Mouse (Mus musculus) kidney, adult 9 months (tissue): ENCODE results near the gene Rangrf.
A peak's percentile ranks its signal among the peaks of the same experiment; 100 is the strongest.
"Not testable (repeated sequence)": the region's sequence is repeated elsewhere in the genome, so short reads cannot be mapped to it uniquely, and the experiment has no call there.

Source experiments
- DNase-seq: peaks from one replicate; pipeline ENCODE4 v3.0.0; 2022

Rangrf gene

DNA sequence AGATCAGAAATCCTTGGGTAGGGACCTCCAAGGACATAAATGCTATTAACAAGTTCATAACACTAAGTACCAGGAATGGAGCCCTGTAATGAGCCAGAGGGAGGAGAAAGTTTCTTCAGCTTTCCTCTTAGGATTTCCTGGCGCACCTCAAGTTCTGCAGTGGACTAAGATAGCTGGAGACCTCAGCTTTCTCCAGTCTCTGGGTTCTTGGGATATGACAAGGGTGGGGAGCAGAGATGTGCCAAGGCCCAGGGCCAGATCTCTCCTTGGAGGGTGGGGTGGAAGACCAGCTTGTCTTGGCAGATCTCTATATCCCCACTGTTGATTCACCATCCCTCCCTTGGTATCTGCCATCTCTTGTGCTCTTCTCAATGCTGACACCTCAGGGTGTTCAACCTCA is 616 bp upstream of the Rangrf start:
- DNase-seq, result no peak

DNA sequence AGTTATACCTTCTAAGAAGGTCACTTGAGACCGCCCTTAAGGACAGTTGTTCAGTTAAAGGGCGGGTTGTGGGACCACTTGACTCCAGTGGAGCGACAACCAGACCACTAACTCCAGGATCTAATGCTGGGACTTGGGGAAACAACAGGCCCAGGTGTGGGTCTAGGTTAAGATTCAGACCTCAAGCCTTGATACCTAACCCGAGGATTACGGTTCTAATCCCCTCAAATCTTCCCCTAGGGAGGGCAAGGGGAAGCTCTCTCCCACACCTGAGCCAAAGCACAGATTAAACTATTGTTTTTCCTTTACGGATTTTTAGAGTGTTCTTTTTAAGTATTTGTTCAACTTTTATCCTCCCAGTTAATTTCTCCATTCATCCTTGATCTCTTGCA is 930 bp downstream of the Rangrf start:
- DNase-seq, result no peak

DNA sequence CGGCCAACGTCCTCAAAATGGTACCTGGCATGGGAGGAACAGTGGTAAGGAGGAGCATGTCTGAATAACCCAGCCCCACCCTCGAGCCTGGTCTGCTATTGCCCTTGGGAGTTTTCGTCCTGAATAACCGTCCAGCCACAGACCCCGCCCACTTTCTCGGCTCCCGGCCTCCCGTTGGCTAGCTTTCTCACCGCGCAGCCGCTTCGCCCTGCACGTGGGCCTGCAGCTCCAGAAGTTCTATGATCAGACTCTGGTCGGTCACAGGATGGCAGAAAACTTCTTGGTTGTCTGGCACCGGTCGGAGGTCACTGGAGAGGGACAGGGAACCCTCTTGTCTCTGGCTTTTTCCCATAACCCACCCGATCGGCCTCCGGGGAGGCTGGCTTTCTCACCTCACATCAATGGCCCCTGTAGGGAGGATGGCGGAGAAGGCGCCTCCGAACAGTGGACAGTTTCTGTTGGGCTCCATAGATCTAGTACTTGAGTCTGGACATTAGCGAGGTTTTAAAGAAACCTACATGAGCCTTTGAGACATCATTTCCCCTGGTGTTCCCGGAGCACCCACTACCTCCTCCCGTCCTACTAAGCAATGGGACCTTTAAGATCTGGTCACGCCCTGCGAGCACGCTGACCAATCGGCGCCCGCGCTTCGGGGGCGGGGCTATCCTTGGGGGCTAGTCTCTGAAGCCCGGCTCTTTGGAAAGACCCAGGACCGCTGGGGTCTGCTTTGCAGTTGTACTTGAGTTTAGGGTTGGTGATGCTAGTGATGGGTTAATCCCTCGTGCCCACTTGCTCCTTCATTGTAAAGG is 1.5 kb downstream of the Rangrf start:
- peak; percentile 91 for DNase-seq

DNA sequence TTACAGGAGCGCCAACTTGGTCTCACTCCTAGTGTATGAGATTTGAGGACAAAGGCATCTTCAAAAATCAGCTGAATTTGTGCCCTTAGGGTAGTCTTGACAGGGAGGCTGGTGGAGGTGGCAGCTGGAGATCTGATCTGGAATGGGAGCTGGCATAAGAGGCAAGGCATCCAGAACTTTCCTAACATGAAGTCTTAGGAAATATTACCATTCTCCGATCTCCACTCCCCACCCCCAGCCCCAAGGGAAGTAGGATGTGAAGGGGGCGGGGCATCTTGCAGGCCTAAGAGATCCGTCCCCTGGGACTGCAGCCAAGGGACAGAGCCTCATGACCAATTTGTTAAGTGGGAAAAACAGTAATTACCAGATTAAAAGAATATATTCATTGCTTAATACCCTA is 4.8 kb downstream of the Rangrf start:
- peak; percentile 65 for DNase-seq

DNA sequence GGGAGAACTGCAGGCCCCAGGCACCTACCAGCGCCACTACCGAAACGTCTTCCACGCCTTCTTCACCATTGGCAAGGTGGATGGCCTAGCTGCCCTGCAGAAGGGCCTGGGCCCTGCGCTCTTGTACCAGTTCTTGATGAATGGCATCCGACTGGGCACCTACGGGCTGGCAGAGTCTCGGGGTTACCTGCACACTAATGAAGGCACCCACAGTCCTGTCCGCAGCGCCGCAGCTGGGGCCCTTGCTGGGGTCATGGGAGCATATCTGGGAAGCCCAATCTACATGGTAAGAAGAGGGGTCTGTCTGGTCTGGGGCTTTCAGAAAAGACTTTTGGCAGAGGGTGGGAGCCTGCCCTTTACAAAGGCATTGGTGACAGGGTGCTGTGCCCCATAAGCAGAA is 6.2 kb downstream of the Rangrf start:
- no peak for DNase-seq

DNA sequence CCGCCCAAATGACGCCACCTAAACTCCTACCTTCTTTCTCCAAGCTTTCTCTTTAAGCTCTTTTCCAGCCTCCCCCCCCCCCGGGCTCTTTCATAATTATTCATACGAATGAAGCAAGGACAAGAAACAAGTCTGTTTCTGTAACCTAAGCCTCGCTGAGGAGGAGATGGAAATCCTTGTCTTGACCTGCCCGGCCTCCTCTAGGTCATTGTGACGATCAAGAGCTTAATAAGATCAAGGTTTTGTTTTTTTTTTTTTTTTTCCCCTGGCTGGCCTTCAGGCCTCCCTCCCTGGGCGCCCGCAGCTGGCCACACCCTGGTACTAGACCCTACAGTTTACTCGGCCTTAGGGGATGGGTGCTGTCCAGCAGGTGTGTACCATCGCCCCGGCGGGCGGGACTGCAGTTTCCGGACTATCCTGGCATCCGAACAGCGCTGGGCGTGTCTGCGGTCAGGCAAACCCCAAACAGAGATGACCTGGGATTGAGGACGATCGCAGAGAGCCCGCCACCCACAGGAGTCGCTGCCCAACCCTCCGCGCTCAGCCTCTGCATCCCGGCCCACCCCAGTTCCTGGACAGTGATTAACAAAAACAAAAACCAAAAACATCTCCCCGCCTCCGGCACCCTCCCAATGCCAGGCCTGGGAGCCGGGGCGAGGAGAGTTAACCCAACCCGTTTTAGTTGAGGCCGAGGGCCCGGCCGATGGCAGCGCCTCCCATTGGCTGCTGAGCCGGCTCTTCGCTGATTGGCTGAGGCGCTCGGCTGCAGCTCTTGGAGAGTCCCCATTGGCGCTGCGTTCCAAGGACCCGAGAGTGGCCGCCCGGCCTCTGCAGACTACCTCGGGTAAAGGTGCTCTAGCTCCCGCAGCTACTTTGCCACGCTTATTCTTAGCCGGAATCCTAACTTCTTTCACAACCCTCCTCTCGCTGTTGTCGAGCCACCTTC is 7.4 kb downstream of the Rangrf start, which contains the start of gene Slc25a35:
Slc25a35 (plus strand) TSS at position 795 of the 946 bp plus-strand sequence.
- DNase-seq, result peak; percentile 94

DNA sequence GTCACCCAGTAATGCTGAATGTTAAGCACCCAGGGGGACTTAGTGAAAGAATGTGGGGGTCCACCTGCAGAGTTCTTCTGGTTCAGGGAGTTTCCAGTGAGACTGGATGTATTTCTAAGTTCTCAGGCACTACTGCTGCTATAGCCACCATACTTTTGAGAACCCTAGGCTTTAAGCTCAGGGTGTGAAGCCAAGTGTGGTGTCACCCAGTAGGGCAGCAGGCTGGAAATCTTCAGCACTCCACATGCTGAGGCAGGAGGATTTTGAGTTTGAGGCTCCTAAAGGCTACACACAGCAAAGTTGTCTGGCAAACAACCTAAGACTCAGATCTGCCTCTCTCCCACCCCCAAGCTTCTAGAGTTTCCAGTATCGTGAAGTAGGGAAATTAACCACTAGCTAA is 8.4 kb downstream of the Rangrf start:
- DNase-seq, result no peak

DNA sequence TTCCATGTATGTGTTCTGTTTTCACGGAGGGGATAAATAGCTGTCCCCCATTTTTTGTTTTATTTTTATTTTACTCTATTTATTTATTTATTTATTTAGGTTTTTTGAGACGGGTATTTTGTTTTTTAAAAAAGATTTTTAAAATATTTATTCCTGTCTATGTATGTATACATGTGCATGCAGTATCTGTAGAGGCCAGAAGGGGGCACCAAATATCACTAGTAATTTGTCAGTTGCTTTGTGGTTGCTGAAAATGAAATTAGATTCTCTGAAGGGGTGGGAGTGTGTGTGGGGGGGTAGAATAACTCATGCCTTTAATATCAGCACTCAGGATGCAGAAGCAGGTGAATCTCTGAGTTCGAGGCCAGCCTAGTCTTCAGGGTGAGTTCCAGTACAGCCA is 9.1 kb downstream of the Rangrf start:
- DNase-seq, result peak; percentile 75

DNA sequence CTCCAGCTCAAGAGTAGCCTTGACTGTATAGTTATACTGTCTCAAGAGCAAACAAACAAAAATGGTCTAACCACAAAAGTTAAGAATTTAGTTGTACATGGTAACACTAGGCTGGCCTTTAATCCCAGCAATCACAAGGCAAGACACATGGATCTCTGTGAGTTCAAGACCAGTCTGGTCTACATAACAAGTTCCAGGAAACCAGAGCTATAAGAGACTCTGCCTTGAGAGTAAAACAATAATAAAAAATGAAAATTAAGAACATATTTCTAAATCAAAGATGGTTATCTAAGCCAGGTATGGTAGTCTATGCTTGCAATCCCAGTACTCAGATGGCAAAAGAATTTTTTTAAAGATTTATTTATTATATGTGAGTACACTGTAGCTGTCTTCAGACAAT is 9.9 kb downstream of the Rangrf start:
- no peak for DNase-seq

DNA sequence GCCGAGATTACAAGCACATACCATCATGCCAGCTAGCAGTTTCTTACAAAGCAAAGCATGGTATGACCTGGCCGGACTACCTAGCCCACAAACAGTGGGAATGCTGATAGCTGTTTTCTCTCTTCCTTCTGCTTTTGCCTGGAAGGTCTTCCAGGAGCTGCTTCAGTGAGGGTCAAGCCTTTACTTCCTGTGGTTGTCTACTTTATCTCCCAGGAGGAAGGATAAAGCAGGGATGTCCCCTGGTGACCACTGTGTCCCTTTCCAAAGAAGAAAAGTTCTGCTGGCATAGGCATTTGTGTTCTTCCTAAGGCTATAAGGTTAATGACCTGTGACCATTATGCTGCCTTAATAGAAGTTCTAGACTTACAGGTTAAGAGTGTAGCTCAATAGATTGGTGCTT is 11.6 kb downstream of the Rangrf start:
- no peak for DNase-seq

DNA sequence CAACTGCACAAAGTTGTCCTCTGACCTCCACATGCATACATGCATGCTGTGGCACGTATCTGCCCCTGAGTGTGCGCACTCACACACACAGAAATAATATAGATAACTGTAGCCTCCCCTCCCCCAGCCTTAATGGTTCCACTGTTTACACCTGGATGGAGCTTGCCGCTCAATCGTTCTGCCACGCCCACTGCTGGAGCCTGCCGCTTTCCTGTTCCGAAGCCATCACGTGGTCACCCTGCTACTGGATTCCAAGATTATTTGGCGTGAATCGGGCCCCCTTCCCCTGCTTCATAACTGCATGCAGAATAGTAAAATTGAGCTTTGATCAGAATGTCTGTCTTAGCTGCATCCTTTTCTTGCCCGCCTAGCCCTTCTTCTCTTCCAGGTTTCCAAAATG is 12.8 kb downstream of the Rangrf start:
- not testable (repeated sequence) for DNase-seq

DNA sequence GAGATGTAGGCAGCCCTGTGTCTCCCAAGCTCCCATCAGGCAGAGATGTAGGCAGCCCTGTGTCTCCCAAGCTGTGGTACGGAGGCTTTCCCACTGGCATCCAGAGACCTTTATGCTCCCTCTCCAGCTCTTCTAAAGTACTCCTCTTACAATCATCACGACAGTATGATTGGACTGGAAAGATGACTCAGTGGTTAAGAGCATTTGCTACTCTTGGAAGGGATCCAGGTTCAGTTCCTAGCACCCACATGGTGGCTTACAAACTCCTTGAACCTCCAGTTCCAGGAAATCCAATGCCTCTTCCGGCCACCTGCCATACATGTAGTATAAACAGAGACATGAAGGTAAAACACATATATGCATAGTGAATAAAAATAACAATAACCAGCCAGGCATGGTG is 13.4 kb downstream of the Rangrf start:
- DNase-seq, result no peak

DNA sequence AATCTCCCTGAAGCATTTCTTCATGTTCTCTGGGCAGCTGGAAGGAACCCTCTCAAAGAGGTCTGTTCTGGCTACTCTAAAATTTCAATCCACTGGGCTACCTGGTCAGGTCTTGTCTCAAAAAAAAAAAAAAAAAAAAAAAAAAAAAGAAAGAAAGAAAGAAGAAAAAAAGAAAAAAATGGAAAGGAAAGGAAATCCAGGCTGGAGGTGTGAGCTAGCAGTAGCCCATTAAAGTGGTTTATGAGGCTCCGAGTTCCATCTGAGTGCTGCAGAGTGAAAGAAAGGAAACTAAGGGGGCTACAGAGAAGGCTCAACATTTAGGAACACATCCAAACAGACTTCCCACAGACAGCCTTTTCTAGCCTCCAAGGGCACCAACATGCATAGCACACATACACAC is 17.0 kb downstream of the Rangrf start:
- no peak for DNase-seq

DNA sequence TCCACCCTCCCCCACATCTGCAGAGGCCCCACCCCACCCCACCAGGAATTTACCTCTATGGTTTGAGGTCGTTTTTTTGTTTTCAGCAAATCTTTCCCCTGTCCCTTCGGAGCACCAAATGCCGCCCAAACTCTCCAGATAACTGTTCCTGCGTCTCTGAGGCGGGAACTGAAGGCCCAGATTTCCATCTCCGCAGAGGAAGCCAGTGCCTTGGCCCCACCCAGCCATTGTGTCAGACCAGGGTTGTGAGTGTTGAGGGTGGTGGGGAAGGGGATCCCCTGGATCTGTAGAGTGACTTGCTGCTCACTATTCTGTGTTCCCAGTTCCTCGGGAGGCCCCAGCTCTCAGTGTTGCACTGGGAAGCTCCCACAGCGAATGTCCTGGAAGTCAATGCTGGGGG is 17.7 kb downstream of the Rangrf start, which contains the start of gene Arhgef15:
Arhgef15 (minus strand) TSS at position 173 of the 400 bp plus-strand sequence.
- no peak for DNase-seq

DNA sequence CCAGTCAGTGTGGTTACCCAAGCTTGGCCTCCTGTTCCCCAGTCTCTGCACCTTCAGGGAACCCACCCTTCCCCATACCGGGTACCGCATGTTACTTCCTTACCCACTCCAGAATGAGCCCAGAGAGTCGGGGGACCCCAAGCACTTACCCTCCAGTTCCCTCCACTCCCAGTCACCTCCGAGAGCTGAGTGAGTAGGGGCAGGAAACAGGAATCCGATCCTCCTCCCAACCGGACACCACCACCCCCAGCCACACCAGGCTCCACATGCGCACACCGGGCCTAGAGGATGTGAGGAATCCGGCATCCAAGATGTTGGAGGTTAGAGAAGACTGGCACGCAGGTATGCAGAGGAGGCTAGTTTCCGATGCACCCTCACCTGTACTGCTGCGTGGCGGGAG is 18.3 kb downstream of the Rangrf start:
- no peak for DNase-seq

DNA sequence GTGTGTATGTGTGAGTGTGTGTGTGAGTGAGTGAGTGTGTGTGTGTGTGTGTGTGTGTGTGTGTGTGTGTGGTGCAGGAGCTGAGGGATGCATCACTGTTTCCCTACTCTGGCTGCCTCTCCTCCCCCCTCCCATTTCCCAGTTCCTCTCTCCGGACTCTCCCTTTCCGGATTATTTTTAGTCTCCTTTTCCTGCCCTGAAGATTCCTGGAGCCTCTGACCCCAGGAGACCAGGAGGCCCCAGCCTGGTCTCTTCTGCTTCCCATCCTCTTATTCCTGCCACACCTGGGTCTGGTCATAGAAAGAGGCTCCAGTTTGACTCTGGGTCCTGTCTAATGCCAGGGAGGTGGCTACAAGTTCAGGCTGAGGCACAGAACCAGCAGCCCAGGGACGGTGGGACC is 18.9 kb downstream of the Rangrf start:
- peak; percentile 57 for DNase-seq

DNA sequence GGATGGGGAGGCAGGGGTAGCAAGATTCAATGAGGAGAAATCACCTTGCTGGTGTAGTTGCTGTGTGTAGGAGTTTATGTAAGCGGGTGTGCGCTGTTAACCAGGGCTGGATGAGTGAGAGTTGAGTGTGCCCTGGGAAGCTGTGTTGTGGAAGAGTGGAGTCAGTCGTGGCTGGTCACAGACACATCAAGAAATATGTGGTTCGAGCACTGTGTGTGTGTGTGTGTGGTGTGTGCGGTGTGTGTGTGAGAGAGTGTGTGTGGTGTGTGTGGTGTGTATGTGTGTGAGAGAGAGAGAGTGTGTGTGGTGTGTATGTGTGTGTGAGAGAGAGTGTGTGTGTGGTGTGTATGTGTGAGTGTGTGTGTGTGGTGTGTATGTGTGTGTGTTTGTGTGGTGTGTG is 19.5 kb downstream of the Rangrf start:
- no peak for DNase-seq

DNA sequence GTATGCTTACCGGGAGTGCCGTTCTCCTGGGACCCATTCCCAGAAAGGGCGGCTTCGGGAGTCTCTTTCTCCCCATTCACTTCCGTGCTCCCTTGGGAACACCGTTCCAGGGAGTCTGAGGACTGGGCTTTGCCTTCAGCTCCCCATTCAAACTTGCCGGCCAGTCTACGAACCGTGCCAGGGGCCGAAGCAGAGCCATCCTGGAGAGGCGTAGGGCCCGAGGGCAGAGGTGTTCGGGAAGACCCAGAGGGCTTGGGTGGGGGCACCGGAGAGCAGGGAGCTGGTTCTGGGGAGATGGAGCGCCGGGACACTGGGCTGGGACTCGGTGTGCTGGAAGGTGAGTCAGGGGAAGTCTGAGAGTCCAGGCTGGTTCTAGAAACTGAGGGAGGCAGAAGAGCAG is 20.6 kb downstream of the Rangrf start:
- DNase-seq, result no peak

DNA sequence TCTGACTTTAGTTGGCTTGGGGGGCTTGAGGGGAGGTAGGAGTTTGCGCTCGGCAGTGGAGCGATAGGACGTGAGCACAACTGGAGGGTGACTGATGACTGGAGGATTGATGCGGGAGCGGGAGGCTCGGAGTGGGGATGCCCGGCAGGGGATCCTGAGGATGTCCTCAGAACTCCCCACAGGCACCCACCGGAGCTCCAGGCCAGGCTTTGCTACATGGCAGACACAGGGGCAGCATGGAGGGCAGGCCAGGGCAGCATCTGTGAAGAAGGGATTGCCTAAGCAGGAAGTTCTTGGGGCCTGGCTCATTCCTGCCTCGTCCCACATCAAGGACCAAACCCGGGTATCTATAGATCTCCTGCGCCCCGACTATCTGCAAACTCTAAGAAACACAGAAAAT is 21.1 kb downstream of the Rangrf start:
- DNase-seq, result no peak

DNA sequence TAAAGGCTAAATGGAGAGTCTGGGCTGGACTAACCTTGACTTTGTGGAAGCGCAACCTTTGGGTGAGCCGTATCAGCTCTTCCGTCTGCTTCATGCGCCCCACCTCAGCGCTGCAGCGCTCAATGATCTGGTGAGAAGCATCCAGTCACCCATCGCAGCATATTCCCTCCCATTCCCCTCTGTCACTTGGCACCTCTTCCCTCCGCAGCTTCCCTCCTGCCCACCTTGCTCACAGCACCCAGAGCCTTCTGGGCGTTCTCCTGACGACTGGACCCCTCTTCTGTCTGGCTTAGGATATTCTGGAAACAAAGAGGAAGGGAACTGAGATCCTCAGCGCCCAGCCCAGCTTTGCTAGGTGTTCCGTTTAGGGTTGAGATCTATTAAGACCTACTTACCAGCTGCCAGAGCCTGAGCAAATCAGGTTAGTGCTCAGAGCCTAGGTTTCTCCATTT is 27.4 kb downstream of the Rangrf start:
- no peak for DNase-seq

DNA sequence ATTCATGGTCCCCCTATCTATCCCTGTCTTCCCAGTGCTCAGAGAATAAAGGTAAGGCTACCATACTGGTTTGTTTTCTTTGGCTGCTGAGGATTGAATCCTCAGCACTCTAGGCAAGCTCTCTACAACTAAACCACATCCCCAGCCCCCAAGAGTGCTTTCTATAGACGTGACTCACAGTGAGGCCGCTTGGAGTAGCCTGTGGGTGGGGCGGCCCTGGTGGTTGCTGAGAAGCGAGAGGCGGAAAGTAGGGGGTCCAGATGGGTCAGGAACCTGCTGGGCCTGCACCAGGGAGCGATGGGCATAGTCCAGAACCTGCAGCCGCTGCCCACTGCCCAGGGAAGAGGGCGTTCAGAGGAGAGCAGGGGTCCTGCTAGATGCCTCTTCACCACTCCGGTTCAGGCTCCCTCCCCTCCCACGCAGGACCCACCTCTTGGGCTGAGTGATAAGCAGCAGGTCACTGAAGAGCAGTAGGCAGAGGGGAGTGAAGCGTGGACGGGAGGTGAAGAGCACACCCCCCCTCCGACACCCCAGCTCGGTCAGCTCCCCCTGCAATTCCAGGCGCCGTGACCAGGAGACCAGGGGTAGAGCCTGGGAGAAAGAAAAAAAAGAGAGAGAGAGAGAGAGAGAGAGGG is 28.1 kb downstream of the Rangrf start:
- no peak for DNase-seq

DNA sequence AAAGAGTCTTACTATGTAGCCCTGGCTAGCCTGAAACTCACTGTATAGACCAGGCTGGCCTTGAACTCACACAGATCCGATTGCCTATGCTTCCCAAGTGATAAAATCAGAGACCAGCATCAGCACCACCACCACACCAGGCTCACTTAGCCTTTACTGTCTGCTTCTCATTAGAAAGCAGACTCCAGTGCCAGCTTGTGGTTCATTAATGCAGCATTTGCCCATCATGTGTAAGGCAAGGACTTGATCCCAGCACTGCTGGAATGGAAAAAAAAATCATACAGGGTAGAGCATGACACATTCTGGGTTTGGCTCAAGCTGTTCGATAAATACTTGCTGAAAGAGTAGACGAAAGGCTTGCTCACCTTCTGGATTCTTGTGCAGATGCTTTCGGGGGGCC is 29.0 kb downstream of the Rangrf start:
- DNase-seq, result no peak

DNA sequence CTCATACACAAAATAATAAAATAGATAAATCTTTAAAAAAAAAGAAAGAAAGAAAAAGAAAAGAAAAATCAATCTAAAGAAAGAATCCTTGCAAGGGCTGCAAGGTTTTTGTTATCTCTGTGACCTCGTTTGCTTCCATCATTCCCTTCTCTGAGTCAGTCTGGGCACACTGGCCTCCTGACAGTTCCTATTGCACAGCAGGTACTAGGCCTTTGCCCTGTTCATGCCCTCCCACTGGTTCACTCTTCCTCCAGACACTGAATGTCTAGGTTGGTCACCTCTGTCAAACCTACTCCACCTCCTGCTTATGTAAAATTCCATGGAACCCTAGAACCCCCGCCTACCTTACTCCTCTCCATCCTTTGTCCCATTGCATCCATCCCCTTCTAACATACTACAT is 29.7 kb downstream of the Rangrf start:
- no peak for DNase-seq
